Mouse (Mus musculus): ENCODE results near the gene Ovol1. TPM values are rescaled to one million over a fixed set of nuclear protein-coding genes. Genes with fewer than 3 reads are reported as not detected.

The Ovol1 gene
- polyA plus RNA-seq, 1 experiment from 2014 or later: 0.22 TPM

GRCm38 (mm10) chr19:5518721-5519120, 41.7 kb downstream of the Ovol1 start:
- 72% methylated on average over 3 of the region's 3 CpGs for WGBS
- ATAC-seq (replicated peaks; ENCODE audit: low FRiP score) (no peak), DNase-seq (ENCODE audit: low spot score) (no peak)
- no peak overlapping the region for H3K4me3 ChIP-seq (ENCODE audit: low read depth, low read length)
- no peaks in the 10 kb centered on the region for H3K9me3 ChIP-seq (ENCODE audit: control insufficient read depth, low read length)
- H3K36me3 ChIP-seq (ENCODE audit: control insufficient read depth, insufficient read depth, low read length): no peaks in the 10 kb centered on the region
- H3K27ac ChIP-seq (ENCODE audit: low read depth, low read length): no peak overlapping the region
- no peaks in the 10 kb centered on the region for H3K4me1 ChIP-seq (replicated peaks; ENCODE audit: control insufficient read depth, insufficient read depth, low read length)
- H3K9ac ChIP-seq (ENCODE audit: low read depth, low read length): no peak overlapping the region
- H3K27me3 ChIP-seq (replicated peaks; ENCODE audit: control insufficient read depth, insufficient read depth, low read length): no peaks in the 10 kb centered on the region
- no peak overlapping the region for H3K4me2 ChIP-seq

GRCm38 (mm10) chr19:5516906-5517505, 43.4 kb downstream of the Ovol1 start:
- ATAC-seq (replicated peaks; ENCODE audit: low FRiP score) (no peak), DNase-seq (ENCODE audit: low spot score) (no peak)
- no peaks in the 10 kb centered on the region for H3K27me3 ChIP-seq (replicated peaks; ENCODE audit: control insufficient read depth, insufficient read depth, low read length)
- H3K4me3 ChIP-seq (ENCODE audit: low read depth, low read length): no peak overlapping the region
- no peak overlapping the region for H3K27ac ChIP-seq (ENCODE audit: low read depth, low read length)
- H3K9me3 ChIP-seq (ENCODE audit: control insufficient read depth, low read length): no peaks in the 10 kb centered on the region
- H3K9ac ChIP-seq (ENCODE audit: low read depth, low read length): 0 out of 2 replicates have a peak overlapping the region, but pooled peaks have one; percentile 9
- 74% methylated on average over 8 of the region's 8 CpGs for WGBS
- H3K4me1 ChIP-seq (replicated peaks; ENCODE audit: control insufficient read depth, insufficient read depth, low read length): peaks cover 7% of the 10 kb centered on the region
- no peak overlapping the region for H3K4me2 ChIP-seq
- no peaks in the 10 kb centered on the region for H3K36me3 ChIP-seq (ENCODE audit: control insufficient read depth, insufficient read depth, low read length)

- H3K4me2 ChIP-seq: no peak overlapping the region
- no peak overlapping the region for H3K27ac ChIP-seq (ENCODE audit: low read depth, low read length)
- DNase-seq (ENCODE audit: low spot score): no peak
- no peaks in the 10 kb centered on the region for H3K9me3 ChIP-seq (ENCODE audit: control insufficient read depth, low read length)
- no peaks in the 10 kb centered on the region for H3K36me3 ChIP-seq (ENCODE audit: control insufficient read depth, insufficient read depth, low read length)
- no peak overlapping the region for H3K9ac ChIP-seq (ENCODE audit: low read depth, low read length)
- 88% methylated on average over 7 of the region's 7 CpGs for WGBS
- no peak overlapping the region for H3K4me3 ChIP-seq (ENCODE audit: low read depth, low read length)
- H3K4me1 ChIP-seq (replicated peaks; ENCODE audit: control insufficient read depth, insufficient read depth, low read length): peaks cover 14% of the 10 kb centered on the region
- H3K27me3 ChIP-seq (replicated peaks; ENCODE audit: control insufficient read depth, insufficient read depth, low read length): no peaks in the 10 kb centered on the region
- no peak for ATAC-seq (replicated peaks; ENCODE audit: low FRiP score)
These were observed 44.3 kb downstream of the Ovol1 start for GRCm38 (mm10) chr19:5515840-5516777.

GRCm38 (mm10) chr19:5513005-5513349, 47.5 kb downstream of the Ovol1 start:
- 65% methylated on average over 3 of the region's 3 CpGs for WGBS
- no peaks in the 10 kb centered on the region for H3K36me3 ChIP-seq (ENCODE audit: control insufficient read depth, insufficient read depth, low read length)
- H3K27me3 ChIP-seq (replicated peaks; ENCODE audit: control insufficient read depth, insufficient read depth, low read length): no peaks in the 10 kb centered on the region
- ATAC-seq (replicated peaks; ENCODE audit: low FRiP score) (no peak), DNase-seq (ENCODE audit: low spot score) (no peak)
- no peak overlapping the region for H3K27ac ChIP-seq (ENCODE audit: low read depth, low read length)
- H3K4me3 ChIP-seq (ENCODE audit: low read depth, low read length): no peak overlapping the region
- peaks cover 15% of the 10 kb centered on the region for H3K4me1 ChIP-seq (replicated peaks; ENCODE audit: control insufficient read depth, insufficient read depth, low read length)
- peak overlapping the region; percentile 93 for H3K4me2 ChIP-seq
- no peaks in the 10 kb centered on the region for H3K9me3 ChIP-seq (ENCODE audit: control insufficient read depth, low read length)
- no peak overlapping the region for H3K9ac ChIP-seq (ENCODE audit: low read depth, low read length)

GRCm38 (mm10) chr19:5512091-5513004, 48.1 kb downstream of the Ovol1 start:
- no peaks in the 10 kb centered on the region for H3K27me3 ChIP-seq (replicated peaks; ENCODE audit: control insufficient read depth, insufficient read depth, low read length)
- H3K9ac ChIP-seq (ENCODE audit: low read depth, low read length): 0 out of 2 replicates have a peak overlapping the region, but pooled peaks have one; percentile 7
- 41% methylated on average over 12 of the region's 12 CpGs for whole genome bisulfite sequencing
- no peak overlapping the region for H3K27ac ChIP-seq (ENCODE audit: low read depth, low read length)
- peaks cover 15% of the 10 kb centered on the region for H3K4me1 ChIP-seq (replicated peaks; ENCODE audit: control insufficient read depth, insufficient read depth, low read length)
- peak overlapping the region; percentile 24 for H3K4me3 ChIP-seq (ENCODE audit: low read depth, low read length)
- DNase-seq (ENCODE audit: low spot score): no peak
- H3K4me2 ChIP-seq: peak overlapping the region; percentile 93
- ATAC-seq (replicated peaks; ENCODE audit: low FRiP score): no peak
- no peaks in the 10 kb centered on the region for H3K9me3 ChIP-seq (ENCODE audit: control insufficient read depth, low read length)
- H3K36me3 ChIP-seq (ENCODE audit: control insufficient read depth, insufficient read depth, low read length): no peaks in the 10 kb centered on the region

GRCm38 (mm10) chr19:5511074-5511632, 49.3 kb downstream of the Ovol1 start:
- peak overlapping the region; percentile 26; the same call in 1 of the 2 replicates for H3K27ac ChIP-seq (ENCODE audit: low read depth, low read length)
- peaks cover 15% of the 10 kb centered on the region for H3K4me1 ChIP-seq (replicated peaks; ENCODE audit: control insufficient read depth, insufficient read depth, low read length)
- H3K4me2 ChIP-seq: peak overlapping the region; percentile 93
- ATAC-seq (replicated peaks; ENCODE audit: low FRiP score) (no peak), DNase-seq (ENCODE audit: low spot score) (no peak)
- H3K36me3 ChIP-seq (ENCODE audit: control insufficient read depth, insufficient read depth, low read length): no peaks in the 10 kb centered on the region
- 38% methylated on average over 15 of the region's 15 CpGs for WGBS
- no peaks in the 10 kb centered on the region for H3K9me3 ChIP-seq (ENCODE audit: control insufficient read depth, low read length)
- peak overlapping the region; percentile 65 for H3K4me3 ChIP-seq (ENCODE audit: low read depth, low read length)
- peak overlapping the region; percentile 73 for H3K9ac ChIP-seq (ENCODE audit: low read depth, low read length)
- no peaks in the 10 kb centered on the region for H3K27me3 ChIP-seq (replicated peaks; ENCODE audit: control insufficient read depth, insufficient read depth, low read length)

GRCm38 (mm10) chr19:5510031-5511026, 50.1 kb downstream of the Ovol1 start, which contains the start of gene Snx32:
Snx32 (minus strand) TSS chr19:5510538.
- H3K4me3 ChIP-seq (ENCODE audit: low read depth, low read length): peak within 1 kb of the TSS; percentile 65
- peak within 1 kb of the TSS; percentile 73 for H3K9ac ChIP-seq (ENCODE audit: low read depth, low read length)
- DNase-seq (ENCODE audit: low spot score): peak; percentile 92
- no peaks in the 10 kb centered on the region for H3K36me3 ChIP-seq (ENCODE audit: control insufficient read depth, insufficient read depth, low read length)
- H3K27me3 ChIP-seq (replicated peaks; ENCODE audit: control insufficient read depth, insufficient read depth, low read length): no peaks in the 10 kb centered on the region
- H3K27ac ChIP-seq (ENCODE audit: low read depth, low read length): peak within 1 kb of the TSS; percentile 44
- H3K9me3 ChIP-seq (ENCODE audit: control insufficient read depth, low read length): no peaks in the 10 kb centered on the region
- peaks cover 15% of the 10 kb centered on the region for H3K4me1 ChIP-seq (replicated peaks; ENCODE audit: control insufficient read depth, insufficient read depth, low read length)
- 3% methylated on average over 46 of the region's 47 CpGs for WGBS
- peak within 1 kb of the TSS; percentile 93 for H3K4me2 ChIP-seq
- peak; percentile 99 for ATAC-seq (replicated peaks; ENCODE audit: low FRiP score)

All from liver, embryonic 11.5 days (tissue).